Comparison of ENCODE assay signal across 8 mouse cellular contexts in genomic region chr4:156255078-156255839, GRCm38 (mm10). TPM values are rescaled to one million over a fixed set of nuclear protein-coding genes. Genes with fewer than 3 reads are reported as not detected.
DNase-seq lines count a peak whose midpoint lies in the region; ATAC-seq and TF ChIP-seq lines count a peak whose summit lies in the region.

Samd11 (minus strand) TSS chr4:156255657.

- peaks cover 21% of the 10 kb centered on the region for H3K27me3 ChIP-seq in forebrain, embryonic 14.5 days (replicated peaks; ENCODE audit: control insufficient read depth, insufficient read depth, low read length)
- H3K27me3 ChIP-seq in liver, embryonic 14.5 days (ENCODE audit: control insufficient read depth, insufficient read depth, low read length), result peaks cover 4% of the 10 kb centered on the region
- peaks cover 18% of the 10 kb centered on the region for H3K27me3 ChIP-seq in small intestine, adult 2 months (ENCODE audit: control insufficient read depth, insufficient read depth, low read length)
- no peaks in the 10 kb centered on the region for H3K27me3 ChIP-seq in kidney, adult 2 months (replicated peaks; ENCODE audit: control insufficient read depth, insufficient read depth, low read length)

- DNase-seq in spleen, postnatal 10 days (ENCODE audit: low spot score in 2 of 2), result peak; percentile 49 to 63
- DNase-seq in spleen, postnatal 14 days (ENCODE audit: low spot score in 2 of 2), result no peak
- DNase-seq in forebrain, embryonic 14.5 days (ENCODE audit: low spot score), result no peak
- DNase-seq in liver, embryonic 14.5 days (ENCODE audit: low read depth in 3 of 3, low spot score in 3 of 3), result peak; percentile 37 to 44 (median 43)
- no peak for DNase-seq in testis, postnatal 14 days (ENCODE audit: low spot score)
- no peak for DNase-seq in right cerebral cortex, postnatal 4 days
- no peak for DNase-seq in kidney, adult 2 months

- H3K27ac ChIP-seq in forebrain, embryonic 14.5 days (ENCODE audit: low read depth, low read length), result no peak within 1 kb of the TSS
- H3K27ac ChIP-seq in liver, embryonic 14.5 days, result peak within 1 kb of the TSS; percentile 97
- no peak within 1 kb of the TSS for H3K27ac ChIP-seq in small intestine, adult 2 months (ENCODE audit: insufficient read depth, low read depth, low read length)
- no peak within 1 kb of the TSS for H3K27ac ChIP-seq in kidney, adult 2 months (ENCODE audit: insufficient read depth, low read depth, low read length)

- peaks cover 2% of the 10 kb centered on the region; the same call in 1 of the 2 replicates for H3K4me1 ChIP-seq in forebrain, embryonic 14.5 days (ENCODE audit: control insufficient read depth, insufficient read depth, low read length)
- H3K4me1 ChIP-seq in liver, embryonic 14.5 days (replicated peaks; ENCODE audit: control insufficient read depth in 2 of 2, insufficient read depth in 2 of 2, low read length in 1 of 2), result peaks cover 23 to 40% of the 10 kb centered on the region in 2 experiments
- peaks cover 5% of the 10 kb centered on the region for H3K4me1 ChIP-seq in small intestine, adult 2 months (ENCODE audit: control insufficient read depth, insufficient read depth, insufficient read length, low read length)
- peaks cover 8% of the 10 kb centered on the region; the same call in 1 of the 2 replicates for H3K4me1 ChIP-seq in kidney, adult 2 months (ENCODE audit: control insufficient read depth, insufficient read depth, low read length)

- TF ChIP-seq EP300 in liver, embryonic 14.5 days (IDR thresholded peaks at IDR 0.05; ENCODE audit: low read depth), result no peak

- H3K9ac ChIP-seq in forebrain, embryonic 14.5 days (ENCODE audit: low read length), result peak within 1 kb of the TSS; percentile 45
- peak within 1 kb of the TSS; percentile 91 for H3K9ac ChIP-seq in liver, embryonic 14.5 days (replicated peaks)

- peak within 1 kb of the TSS; percentile 48 for H3K4me2 ChIP-seq in forebrain, embryonic 14.5 days (ENCODE audit: low read length)
- peak within 1 kb of the TSS; percentile 74 for H3K4me2 ChIP-seq in liver, embryonic 14.5 days (ENCODE audit: low read depth)

- WGBS in forebrain, embryonic 14.5 days, result 6% methylated on average over 26 of the region's 26 CpGs
- 3% methylated on average over 26 of the region's 26 CpGs for WGBS in liver, embryonic 14.5 days (ENCODE audit: insufficient replicate concordance)
- 13% methylated on average over 26 of the region's 26 CpGs for WGBS in small intestine, adult 2 months
- WGBS in kidney, adult 2 months, result 25% methylated on average over 26 of the region's 26 CpGs

- H3K9me3 ChIP-seq in forebrain, embryonic 14.5 days (replicated peaks; ENCODE audit: control insufficient read depth, low read length), result no peaks in the 10 kb centered on the region
- no peaks in the 10 kb centered on the region for H3K9me3 ChIP-seq in liver, embryonic 14.5 days (ENCODE audit: control insufficient read depth, low read length)

- TF ChIP-seq POLR2A in small intestine, adult 2 months (IDR thresholded peaks at IDR 0.05; ENCODE audit: low read depth, low read length), result no peak
- no peak for TF ChIP-seq POLR2A in kidney, adult 2 months (IDR thresholded peaks at IDR 0.05; ENCODE audit: low read depth, low read length)

- TF ChIP-seq CTCF in liver, embryonic 14.5 days (IDR thresholded peaks at IDR 0.05; ENCODE audit: low read depth), result no peak
- no peak for TF ChIP-seq CTCF in small intestine, adult 2 months (IDR thresholded peaks at IDR 0.05; ENCODE audit: extremely low read depth, insufficient read length, insufficient replicate concordance, low read depth, low read length)
- no peak for TF ChIP-seq CTCF in kidney, adult 2 months (conservative IDR thresholded peaks at IDR 0.05; ENCODE audit: insufficient read depth, insufficient read length, low read depth, low read length)

- ATAC-seq in forebrain, embryonic 14.5 days, result peak; percentile 37; the same call in 1 of the 2 replicates
- ATAC-seq in liver, embryonic 14.5 days (ENCODE audit: insufficient read depth), result peak; percentile 34

- peak within 1 kb of the TSS; percentile 23 for H3K4me3 ChIP-seq in forebrain, embryonic 14.5 days (ENCODE audit: low read depth, low read length)
- H3K4me3 ChIP-seq in liver, embryonic 14.5 days (ENCODE audit: insufficient read depth in 1 of 2, low read depth in 2 of 2, low read length in 2 of 2), result peak within 1 kb of the TSS; percentile 70 to 73
- H3K4me3 ChIP-seq in small intestine, adult 2 months (ENCODE audit: low read depth, low read length), result 0 out of 2 replicates have a peak within 1 kb of the TSS, but pooled peaks have one; percentile 4
- H3K4me3 ChIP-seq in kidney, adult 2 months (ENCODE audit: insufficient read depth, low read depth, low read length), result no peak within 1 kb of the TSS

- H3K36me3 ChIP-seq in forebrain, embryonic 14.5 days (ENCODE audit: control insufficient read depth, insufficient read depth, low read length), result no peaks in the 10 kb centered on the region
- peaks cover 17% of the 10 kb centered on the region for H3K36me3 ChIP-seq in liver, embryonic 14.5 days (replicated peaks; ENCODE audit: control insufficient read depth, insufficient read depth, low read depth)
- H3K36me3 ChIP-seq in small intestine, adult 2 months (ENCODE audit: control insufficient read depth, insufficient read depth, low read length), result no peaks in the 10 kb centered on the region
- H3K36me3 ChIP-seq in kidney, adult 2 months (ENCODE audit: control insufficient read depth, insufficient read depth, low read length), result no peaks in the 10 kb centered on the region

RNA-seq across cellular contexts. Expression of gene Samd11, which starts in this region (rescaled TPM):
- polyA plus RNA-seq in forebrain, embryonic 14.5 days (2014; fragmentation: Nextera tagmentation; extraction: Ambion mirVana), result 0.98 and 1.2 TPM in 2 replicates
- 56.1 and 56.9 TPM in 2 replicates for polyA plus RNA-seq in liver, embryonic 14.5 days (2012; rRNA removed)
- 21.5 and 24.8 TPM in 2 replicates for polyA plus RNA-seq in liver, embryonic 14.5 days (2014; fragmentation: Nextera tagmentation; extraction: Ambion mirVana)
- polyA plus RNA-seq in small intestine, adult 2 months (2012; rRNA removed), result 0.29 and 0.34 TPM in 2 replicates
- polyA plus RNA-seq in kidney, adult 2 months (2012; rRNA removed), result 0.29 and 0.39 TPM in 2 replicates

Comparison
In these comparisons a context has a peak if more than half of its experiments do, and no peak if none do; other contexts are left out.
1. RNA of gene Samd11 (polyA plus RNA-seq): 21.5 to 56.9 TPM in liver, embryonic 14.5 days; 0.98 to 1.2 TPM in forebrain, embryonic 14.5 days, 0.29 to 0.39 TPM in kidney, adult 2 months and 0.29 to 0.34 TPM in small intestine, adult 2 months; every median in the first group is over 10 times any median in the second.
2. DNase-seq: peak in spleen, postnatal 10 days (2 of 2) and liver, embryonic 14.5 days (3 of 3); none in spleen, postnatal 14 days (0 of 2), forebrain, embryonic 14.5 days (single experiment), testis, postnatal 14 days (single experiment), right cerebral cortex, postnatal 4 days (single experiment) and kidney, adult 2 months (single experiment).